Mouse (Mus musculus) adrenal gland, adult 10 weeks (tissue): ENCODE measurements around the gene Olfr1192-ps1. TPM values are rescaled to one million over a fixed set of nuclear protein-coding genes. Genes with fewer than 3 reads are reported as not detected.

Experiments used
- polyA plus RNA-seq: library from polyadenylated mRNA; stranded (reverse); fragments of 350-450 nt; fragmentation: Illumina TruSeq; extraction: RNeasy Lipid Tissue Mini Kit (QIAGEN cat#74804); gene quantifications from one replicate; pipeline ENCODE4 v1.2.3, GENCODE M21; 2014; ENCODE audit warnings: low read depth, low replicate concordance

Olfr1192-ps1 gene
- polyA plus RNA-seq: not detected

GRCm38 (mm10) chr2:88648209-88648608 lies at the start of gene Olfr1192-ps1:
Gene Olfr1192-ps1, plus strand, starts transcription at chr2:88648509.

DNA sequence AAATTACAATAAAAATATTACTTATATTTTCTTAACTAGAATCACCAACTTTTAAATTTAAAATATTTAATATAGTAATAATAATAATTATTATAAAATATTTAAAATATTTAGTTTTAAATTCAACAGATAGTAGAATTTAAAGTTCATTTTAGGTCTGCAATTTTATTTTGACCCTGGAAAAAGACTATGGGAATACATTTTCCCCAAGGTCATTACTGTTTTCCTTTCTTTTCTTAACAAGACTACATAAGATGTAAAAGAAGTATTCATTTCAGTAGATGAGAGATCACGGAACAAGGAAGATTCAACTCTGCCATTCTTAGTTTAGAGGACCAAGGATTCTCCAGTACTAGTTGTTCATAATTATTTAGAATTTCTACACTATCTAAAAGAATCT lies 8.1 kb upstream of the Olfr1192-ps1 start, which contains the start of gene Olfr1191-ps1:
Olfr1191-ps1 (plus strand) TSS at position 301 of the 400 bp plus-strand sequence.

GRCm38 (mm10) chr2:88675328-88675727 lies 27.0 kb downstream of the Olfr1192-ps1 start, which contains the start of gene Olfr1193:
Gene Olfr1193, plus strand, starts transcription at chr2:88675628.

GRCm38 (mm10) chr2:88689087-88689486 lies 40.8 kb downstream of the Olfr1192-ps1 start, which contains the start of gene Olfr1195:
Gene Olfr1195, minus strand, starts transcription at chr2:88689187.

GRCm38 (mm10) chr2:88704497-88704896 lies 56.2 kb downstream of the Olfr1192-ps1 start, which contains the start of gene Olfr1196:
Gene Olfr1196, minus strand, starts transcription at chr2:88704597.

Other genes with a start within 250 kb of the Olfr1192-ps1 start
- gene Olfr1179, start 242.1 kb upstream of the Olfr1192-ps1 start, polyA plus RNA-seq: not detected
- gene Olfr1180, start 229.4 kb upstream of the Olfr1192-ps1 start, polyA plus RNA-seq: not detected
- gene Olfr1181, start 222.3 kb upstream of the Olfr1192-ps1 start, polyA plus RNA-seq: not detected
- not detected for gene Gm13757, start 199.4 kb upstream of the Olfr1192-ps1 start, polyA plus RNA-seq
- gene Olfr1183, start 193.6 kb upstream of the Olfr1192-ps1 start, polyA plus RNA-seq: not detected
- gene Olfr1184, start 164.9 kb upstream of the Olfr1192-ps1 start, polyA plus RNA-seq: not detected
- not detected for gene Olfr1185-ps1, start 155.2 kb upstream of the Olfr1192-ps1 start, polyA plus RNA-seq
- gene Olfr1186, start 130.0 kb upstream of the Olfr1192-ps1 start, polyA plus RNA-seq: not detected
- gene Olfr1188, start 91.6 kb upstream of the Olfr1192-ps1 start, polyA plus RNA-seq: not detected
- not detected for gene Olfr1189, start 62.1 kb upstream of the Olfr1192-ps1 start, polyA plus RNA-seq
- not detected for gene Olfr1191-ps1, start 8.0 kb upstream of the Olfr1192-ps1 start, polyA plus RNA-seq
- gene Olfr1193, start 27.1 kb downstream of the Olfr1192-ps1 start, polyA plus RNA-seq: not detected
- not detected for gene Olfr1195, start 40.7 kb downstream of the Olfr1192-ps1 start, polyA plus RNA-seq
- gene Olfr1196, start 56.1 kb downstream of the Olfr1192-ps1 start, polyA plus RNA-seq: not detected
- gene Olfr1197, start 83.9 kb downstream of the Olfr1192-ps1 start, polyA plus RNA-seq: not detected
- not detected for gene Olfr1198, start 102.9 kb downstream of the Olfr1192-ps1 start, polyA plus RNA-seq
- not detected for gene Olfr1199, start 112.0 kb downstream of the Olfr1192-ps1 start, polyA plus RNA-seq
- not detected for gene Olfr1200, start 122.0 kb downstream of the Olfr1192-ps1 start, polyA plus RNA-seq
- gene Olfr1201, start 144.5 kb downstream of the Olfr1192-ps1 start, polyA plus RNA-seq: not detected
- gene Olfr1202, start 166.0 kb downstream of the Olfr1192-ps1 start, polyA plus RNA-seq: not detected
- not detected for gene Olfr1205, start 181.2 kb downstream of the Olfr1192-ps1 start, polyA plus RNA-seq
- gene Olfr1204, start 200.8 kb downstream of the Olfr1192-ps1 start, polyA plus RNA-seq: not detected
- gene Olfr1206, start 214.7 kb downstream of the Olfr1192-ps1 start, polyA plus RNA-seq: not detected